Mouse (Mus musculus) layer of hippocampus, adult 9-10 months (tissue): ENCODE data around the gene Bicc1.

Experiments
- DNase-seq: peaks from one replicate; pipeline ENCODE4 v3.0.0; 2022; ENCODE audit warnings: low spot score

Gene Bicc1

DNA sequence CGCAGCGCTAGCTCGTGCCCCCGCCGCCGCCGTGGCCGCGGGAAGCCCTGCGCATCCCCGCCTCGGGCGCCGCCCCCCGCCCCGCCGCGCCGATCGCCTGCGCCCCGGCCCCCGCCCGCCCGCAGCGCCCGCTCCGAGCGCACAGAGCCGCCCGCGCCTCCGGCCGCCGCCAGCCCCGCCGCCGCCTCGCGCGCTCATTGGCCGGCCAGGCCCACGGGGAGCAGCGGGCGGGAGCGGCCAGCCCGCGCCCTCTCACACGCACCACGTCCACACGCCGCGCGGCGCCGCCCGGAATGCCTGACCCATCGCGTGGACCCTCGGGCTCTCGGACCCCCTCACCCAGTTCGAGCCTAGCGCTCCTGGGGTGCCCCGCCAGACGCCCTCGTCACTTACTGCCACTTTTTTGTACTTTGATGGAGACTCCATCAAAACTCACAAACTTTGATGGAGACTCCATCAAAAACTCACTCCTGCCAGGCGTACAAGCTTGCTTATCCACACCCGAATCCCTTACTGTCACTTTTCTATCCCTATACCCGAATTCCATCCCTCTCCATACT, at the start of gene Bicc1:
TSS of gene Bicc1 (minus strand) at position 25 of the 560 bp plus-strand sequence.
- DNase-seq, result no peak

DNA sequence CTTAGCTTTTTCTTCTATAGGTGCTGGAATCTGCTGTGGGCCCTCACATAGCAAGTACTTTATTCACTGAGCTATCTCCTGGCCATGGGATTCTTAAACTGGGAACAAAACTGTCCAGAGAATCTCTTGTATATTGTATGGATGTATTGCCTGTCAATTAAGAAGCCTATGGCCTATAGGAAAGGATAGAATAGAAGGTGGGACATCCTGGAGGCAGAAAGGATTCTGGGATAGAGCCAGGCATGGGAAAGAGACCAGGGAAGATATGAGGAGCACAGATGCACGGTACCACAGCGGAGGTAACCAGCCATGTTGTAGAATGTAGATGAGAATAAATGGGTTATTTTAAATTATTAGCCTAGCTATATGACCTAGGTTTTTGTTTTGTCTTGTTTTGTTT, 42.0 kb upstream of the Bicc1 start:
- DNase-seq, result no peak

DNA sequence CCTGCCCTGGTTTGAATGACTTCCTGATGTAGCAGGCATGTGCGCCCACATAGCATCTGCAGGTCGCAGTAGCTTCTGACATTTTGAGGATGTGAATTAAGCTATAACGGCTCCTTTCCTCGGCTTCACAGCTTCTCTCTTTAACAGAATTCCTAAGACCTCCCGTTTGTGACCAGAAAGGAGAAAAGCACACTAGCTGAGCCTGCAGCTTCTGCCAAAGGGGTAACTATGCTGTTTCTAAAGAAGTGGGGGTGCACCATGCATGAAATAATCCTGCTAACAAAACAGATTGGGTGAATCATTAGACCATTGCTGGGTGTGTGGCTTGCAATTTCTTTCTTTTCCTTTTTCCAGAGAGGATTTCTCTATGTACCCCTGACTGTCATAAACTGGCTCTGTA, 41.5 kb upstream of the Bicc1 start:
- DNase-seq, result peak; percentile 17

DNA sequence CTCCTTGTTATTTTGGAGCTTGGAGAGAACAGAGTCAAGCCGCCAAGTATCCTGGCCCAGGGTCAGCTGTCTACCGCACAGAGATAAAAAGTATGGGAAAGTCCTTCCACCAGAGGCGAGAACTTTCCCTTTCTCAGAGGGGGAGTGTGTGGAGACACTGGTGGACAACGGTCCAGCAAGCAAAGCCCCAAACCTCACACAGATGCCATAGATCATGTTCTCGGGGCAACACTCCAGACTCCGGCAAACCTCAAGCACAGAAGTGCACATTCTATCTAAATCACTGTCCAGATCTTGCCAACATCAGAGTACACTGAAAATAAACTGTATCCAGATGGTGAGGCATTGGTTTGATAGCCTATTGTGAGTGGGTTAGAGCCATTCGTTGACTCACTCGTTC, 39.2 kb upstream of the Bicc1 start:
- DNase-seq, result no peak

DNA sequence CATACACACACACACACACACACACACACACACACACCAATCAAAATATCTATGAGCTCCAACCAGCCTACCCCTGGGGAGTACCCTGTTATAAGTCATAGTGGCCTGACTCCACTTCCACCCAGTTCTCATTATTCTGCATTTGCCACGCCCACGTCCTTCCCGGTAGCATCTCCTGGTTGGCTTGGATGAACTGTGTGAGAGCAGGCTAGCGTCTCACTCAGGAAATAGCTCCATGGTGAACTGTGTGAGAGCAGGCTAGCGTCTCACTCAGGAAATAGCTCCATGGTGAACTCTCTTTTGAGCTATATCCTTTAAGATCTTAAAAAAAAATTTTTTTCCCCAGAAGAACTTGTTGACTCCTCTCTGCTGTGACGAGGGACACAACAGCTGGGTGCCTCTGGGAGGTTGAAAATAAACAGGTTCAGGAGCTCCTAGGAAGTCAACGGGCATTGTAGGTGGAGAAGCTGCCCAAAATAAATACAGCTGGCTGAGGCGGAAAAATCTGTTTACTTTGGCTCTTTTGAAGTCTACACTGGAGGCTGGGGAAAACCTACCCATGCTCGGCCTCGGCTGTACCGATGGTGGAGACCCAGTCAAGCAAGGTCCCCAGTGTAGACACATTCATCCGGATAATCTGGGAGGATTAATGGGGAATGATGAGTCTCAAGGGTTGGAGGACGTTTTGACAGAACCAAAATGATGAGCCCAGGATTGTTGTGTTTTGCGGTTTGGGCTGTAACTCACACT, 37.7 kb upstream of the Bicc1 start:
- no peak for DNase-seq

DNA sequence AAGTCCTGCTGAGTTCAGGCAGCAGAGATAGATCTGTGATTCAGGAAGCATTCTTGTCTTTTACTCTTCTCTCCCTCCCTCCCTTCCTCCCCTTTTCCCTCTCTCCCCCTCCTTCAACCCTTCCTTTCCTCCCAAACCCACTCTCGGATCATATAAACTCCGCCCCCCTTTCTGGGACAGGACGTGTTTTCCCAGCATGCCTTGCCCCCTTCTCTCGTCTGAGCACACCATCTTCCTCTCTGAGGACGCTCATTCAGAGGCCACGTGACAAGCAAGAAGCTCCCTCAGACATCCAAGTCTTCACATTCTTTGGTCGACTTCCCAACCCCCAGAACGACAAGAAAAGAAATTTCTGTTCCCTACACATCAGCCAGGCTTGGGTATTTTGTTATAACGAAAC, 36.0 kb upstream of the Bicc1 start:
- no peak for DNase-seq

DNA sequence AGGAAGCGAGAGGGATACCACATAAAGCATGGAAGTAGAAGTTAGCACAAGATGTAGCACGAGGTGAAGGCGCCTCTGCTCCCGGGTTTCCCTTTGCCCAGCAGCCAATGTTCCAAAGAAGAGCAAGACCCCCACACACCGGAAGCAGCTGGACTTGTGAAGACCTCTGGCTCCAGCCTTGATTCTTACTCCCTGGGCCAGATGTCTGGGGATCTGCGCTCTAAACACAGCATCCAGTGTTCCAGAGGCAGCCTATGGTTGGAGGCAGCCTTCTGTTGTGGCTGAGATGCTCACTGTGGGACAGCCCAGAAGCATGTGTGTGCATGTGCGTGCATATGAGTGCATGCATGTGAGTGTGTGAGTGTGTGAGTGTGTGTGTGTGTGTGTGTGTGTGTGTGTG, 35.2 kb upstream of the Bicc1 start:
- no peak for DNase-seq

DNA sequence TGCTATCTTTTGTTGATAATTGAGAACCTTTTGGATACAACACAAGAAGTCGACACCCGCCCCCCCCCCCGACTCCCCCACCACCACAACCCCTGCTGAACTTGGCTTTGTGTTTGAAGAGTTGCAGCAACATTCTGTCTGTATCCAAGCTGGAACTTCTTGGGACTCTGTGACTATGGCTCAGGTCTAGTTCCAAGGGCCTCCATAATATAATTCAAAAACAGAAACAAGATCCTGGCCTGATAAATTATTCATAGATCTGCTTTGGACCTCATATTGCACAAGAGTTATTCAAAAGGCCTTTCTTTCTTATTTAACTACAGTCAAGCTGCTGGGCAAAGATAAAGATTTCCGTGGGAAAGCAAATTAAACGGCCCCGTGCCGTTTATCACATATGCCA, 33.8 kb upstream of the Bicc1 start:
- no peak for DNase-seq

DNA sequence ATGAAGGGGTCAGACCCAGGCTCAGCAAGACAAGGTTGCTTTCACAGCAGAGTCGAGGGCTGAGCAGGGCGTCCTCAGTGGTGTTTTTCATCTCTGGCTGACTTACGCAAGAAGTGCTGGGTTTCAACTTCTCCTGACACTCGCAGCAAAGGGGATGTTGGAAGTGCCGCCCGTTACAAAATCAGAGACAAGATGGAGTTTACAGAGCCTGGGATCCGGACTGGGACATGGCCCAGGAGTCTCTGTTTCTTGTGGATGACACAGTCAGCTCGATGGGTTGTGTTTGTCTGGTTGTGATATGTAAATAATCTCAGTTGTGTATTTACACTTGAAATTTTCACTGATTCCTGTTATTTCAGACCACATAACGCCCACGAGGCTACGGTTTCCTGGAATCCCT, 33.4 kb upstream of the Bicc1 start:
- no peak for DNase-seq

DNA sequence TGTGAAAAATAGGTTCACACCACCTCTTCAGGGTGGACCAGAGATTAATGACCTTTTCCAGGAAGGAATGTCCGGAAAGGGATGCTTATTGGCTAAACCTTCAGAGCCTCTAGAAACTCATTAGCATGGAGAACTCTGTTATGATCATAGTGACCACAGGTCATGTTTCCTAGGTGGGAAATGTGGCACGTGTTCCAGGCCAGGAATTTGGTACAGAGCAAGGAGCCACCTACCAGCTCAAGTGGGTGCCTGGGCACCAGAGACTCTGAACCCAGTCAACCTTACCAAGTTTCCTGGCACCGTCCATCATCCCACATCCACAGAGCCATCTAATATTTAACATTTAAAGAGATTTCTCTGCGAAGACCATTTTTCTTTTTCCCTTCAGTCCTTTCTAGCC, 29.2 kb upstream of the Bicc1 start:
- DNase-seq, result no peak

DNA sequence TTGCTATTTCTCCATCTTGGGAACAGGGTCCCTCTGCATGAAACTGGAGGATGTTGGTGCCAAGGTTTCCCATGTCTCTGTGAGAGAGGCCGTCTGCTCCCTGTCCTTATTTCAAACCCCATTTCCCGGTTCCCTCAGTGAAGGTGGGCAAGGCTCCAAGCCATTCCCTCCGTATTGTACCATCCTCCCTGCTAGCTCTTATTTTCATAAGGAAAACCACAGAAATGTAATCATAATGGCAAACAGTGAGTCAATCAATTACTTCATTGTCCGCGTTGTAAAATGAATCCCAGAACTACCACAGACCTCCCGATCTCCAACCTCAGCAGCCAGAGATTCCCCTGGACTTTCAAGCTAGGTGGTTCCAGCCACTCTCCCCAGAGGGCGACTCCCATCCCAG, 25.6 kb upstream of the Bicc1 start:
- no peak for DNase-seq

DNA sequence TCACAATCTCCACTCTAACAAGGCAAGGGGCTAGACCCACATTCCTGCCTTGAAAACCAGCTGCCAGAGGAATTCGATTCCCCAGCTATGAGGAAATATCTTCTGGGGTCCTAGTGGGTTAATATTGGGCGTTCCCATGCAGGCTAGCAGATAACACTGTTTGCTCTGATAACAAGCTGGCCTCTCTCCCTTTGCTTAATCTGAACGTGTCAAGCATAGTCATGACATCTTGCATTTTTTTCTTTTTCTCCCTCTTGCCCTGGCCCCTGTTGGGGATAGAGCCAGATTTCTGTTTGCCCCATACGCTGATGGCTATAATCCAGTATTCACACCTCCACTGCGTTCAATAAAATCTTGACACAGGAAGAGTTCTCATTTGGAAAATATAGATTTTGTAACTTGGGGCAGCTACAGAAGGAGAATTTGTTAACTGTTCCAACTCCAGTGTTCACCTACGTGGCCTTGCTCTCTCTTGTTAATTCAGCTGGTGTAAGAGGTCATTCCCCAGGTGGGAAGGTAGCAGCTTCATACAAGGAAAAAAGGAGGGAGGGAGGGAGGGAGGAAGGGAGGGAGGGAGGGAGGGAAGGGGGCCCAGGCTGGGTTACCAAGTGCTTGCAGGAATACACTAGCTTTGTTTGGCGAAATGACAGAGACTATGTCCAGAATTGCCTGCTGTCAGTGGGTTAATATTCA, 24.0 kb upstream of the Bicc1 start:
- no peak for DNase-seq

DNA sequence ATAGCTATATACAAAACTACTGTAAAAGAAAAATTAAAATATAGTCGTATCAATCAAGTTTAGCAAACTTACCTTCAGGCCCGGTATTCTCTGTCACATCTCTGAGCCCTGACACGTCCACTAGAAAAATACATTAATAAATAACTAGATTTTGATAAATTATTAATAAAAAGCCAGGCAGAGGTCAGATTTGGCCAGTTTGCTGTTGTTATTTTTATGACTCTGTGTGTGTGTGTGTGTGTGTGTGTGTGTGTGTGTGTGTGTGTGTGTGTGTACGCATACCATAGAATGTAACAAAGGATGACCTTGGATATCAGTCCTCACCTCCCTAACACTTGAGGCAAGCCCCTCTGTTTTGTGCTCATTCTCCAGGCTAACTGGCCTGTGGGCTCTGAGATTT, 22.4 kb upstream of the Bicc1 start:
- no peak for DNase-seq

DNA sequence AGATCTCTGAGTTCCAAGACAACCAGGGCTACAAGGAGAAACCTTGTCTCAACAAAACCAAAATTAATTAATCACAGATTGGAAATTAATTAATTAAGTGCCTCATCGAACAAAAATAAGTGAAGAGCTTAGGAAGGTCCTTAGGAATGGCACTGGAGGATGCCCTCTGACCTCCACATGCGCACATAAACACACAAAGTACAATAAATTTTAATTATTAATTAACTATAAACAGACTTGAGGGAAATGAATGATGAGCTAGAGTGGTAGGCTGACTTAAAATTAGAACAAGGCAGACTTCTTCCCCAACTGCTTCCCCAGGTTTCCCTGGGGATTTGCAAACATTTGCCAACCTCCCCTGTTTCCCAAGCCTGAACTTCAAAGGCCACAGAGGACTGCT, 21.6 kb upstream of the Bicc1 start:
- no peak for DNase-seq

DNA sequence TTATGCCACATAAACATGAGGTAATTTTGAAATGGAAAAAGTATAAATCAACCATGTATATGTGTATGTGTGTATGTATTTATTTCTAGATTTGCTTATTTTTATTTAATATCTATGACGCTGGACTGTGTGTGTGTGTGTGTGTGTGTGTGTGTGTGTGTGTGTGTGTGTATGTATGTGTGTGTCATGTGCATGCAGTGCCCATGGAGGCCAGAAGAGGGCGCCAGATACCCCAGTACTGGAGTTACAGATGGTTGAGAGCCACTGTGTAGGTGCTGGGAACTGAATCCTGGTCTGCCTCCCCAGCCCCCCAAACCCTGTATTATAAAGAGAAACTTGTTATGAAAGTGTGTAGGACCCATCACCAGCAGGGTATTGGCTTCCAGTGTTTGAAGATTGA, 20.6 kb upstream of the Bicc1 start:
- no peak for DNase-seq

DNA sequence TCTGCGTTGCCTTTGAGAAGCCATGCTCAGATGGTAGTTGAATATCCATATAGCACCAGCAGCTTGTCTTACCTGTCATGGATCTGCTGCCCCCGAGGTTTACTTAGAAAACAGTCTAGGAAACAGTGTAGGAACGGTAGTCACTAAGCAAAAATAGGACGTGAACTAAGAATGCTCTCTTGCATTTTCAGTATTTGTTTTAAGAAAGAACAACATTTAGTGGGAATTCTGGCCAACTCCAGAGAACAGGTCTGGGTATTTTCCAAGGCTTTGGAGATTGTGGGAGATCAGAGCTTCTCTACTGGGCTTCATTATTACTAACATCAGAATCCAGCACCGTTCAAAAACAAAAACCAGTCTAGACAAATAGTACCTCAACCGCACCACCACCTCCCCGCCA, 17.7 kb upstream of the Bicc1 start:
- no peak for DNase-seq

DNA sequence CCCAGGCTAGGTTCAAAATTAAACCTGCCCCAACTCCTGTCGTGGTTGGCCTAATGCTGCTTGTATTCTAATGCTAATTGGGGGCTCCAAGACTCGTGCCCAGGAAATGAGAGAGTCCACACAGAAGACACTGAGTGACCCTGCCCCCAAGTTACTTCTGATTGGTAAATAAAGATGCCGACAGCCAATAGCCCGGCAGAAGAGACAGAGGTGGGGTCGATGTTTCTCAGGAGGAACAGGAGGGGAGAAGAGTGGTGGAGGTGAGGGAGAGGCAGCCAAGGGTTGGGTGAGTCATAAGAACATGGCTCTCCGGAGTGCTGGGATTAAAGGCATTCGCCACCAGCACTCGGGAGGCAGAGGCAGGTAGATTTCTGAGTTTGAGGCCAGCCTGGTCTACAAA, 16.8 kb upstream of the Bicc1 start:
- no peak for DNase-seq

DNA sequence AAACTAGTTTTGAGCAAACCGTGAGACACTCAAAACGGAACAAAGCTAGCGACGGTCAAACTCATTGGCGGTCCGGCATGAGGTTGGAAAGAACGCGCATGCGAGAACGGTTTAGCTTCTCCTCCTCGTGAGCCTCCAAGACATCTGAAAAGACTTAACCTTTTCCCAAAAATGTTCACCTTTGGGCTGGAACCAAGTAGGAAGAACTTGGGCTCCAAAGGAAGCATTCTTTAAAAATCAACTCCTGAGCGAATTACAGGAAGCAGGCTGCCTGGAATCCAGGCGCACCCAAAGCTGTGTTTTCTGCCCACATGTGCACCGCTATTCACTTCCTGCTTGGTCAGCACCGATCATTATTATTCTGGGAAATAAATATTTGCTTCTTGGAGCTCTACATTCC, 15.8 kb upstream of the Bicc1 start:
- no peak for DNase-seq

DNA sequence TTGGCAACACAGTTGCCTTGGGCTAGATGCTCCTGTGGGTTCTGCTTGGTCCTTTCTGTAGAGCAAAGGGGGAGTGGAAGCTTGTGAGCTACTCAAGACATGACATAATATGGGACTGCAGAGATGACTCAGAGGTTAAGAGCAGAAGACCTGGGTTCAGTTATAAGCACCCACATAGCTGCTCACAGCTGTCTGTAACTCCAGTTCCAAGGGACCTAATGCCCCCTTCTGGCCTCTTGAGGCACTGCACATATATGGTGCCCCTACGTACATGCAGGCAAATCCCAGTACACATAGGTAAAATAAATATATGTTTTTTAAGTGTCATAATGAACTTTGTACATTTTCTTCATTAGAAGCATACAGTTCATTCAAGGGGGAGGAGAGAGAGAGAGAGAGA, 11.9 kb upstream of the Bicc1 start:
- DNase-seq, result no peak

DNA sequence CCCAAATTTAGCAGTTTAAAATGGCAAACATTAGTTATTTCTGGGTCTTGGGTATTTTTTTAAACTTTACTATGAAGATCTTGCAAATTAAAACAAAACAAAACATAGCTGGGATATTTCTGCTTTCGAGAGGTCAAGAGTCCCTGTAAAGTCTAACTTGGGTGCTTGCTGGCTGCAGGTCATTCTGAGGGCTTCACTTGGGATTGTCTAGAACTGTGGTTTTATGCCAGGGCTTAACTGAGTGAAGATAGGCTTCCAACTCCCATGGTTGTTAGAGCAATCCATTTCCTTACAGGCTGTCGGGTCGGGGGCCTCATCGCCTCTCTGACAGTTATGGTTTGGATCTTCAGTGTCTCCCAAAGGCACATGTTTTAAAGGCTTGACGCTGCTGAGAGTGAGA, 11.3 kb upstream of the Bicc1 start:
- no peak for DNase-seq

DNA sequence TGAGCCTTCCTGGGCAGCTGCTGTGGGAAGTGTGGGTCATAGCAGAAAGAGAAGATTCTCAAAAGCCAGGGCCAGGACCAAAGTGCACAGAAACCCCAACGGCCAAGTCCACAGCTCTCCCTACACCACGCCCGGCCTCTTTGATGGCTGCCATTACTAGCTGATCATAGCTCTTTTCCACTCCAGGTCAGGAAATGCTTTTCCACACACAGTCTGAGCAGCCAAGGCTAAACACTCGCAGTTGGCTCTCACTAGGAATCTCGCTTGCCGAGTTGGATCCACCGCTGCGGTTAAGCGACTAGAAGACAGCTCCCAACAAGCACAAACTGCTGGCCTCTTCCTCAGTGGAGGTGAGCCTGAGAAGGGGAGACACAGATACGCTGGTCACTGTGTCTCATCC, 10.3 kb upstream of the Bicc1 start:
- DNase-seq, result no peak

DNA sequence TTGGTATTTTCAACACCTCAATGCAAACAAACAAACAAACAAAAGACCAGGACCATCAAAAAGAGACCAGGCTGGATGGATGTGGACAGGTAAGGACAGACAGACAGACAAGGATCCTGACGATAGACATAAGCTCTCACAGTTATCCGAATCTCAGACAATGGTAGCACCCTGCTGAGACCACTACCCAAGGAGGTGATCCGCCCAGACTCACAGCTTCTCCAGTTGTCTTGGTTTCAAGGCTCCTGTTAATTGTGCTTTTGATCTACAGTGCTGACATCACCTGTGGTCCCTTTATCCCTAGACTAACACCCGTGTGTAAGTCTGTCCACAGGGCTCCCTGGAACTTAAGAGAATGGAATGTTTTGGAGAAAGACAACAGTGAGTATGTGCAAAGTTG, 9.7 kb upstream of the Bicc1 start:
- DNase-seq, result no peak

DNA sequence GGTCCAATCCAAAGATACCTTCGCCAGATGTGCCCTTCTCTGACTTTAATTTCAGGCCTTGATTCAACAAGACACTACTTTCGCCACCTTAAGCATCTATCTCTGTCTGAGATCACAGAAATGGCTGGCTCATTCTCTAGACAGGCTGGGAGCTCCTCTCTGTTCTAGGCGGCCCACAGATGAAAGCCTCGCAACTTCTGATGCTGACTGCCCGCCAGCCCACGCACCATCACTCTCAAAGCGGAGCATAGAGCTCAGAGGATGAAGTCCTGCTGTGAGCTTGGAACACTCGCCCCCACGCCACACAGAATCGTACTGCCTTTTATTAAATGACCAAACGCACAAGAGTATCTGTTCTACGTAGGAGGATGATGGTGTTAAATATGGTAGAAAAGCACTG, 949 bp upstream of the Bicc1 start:
- no peak for DNase-seq
